Mouse (Mus musculus) intestine, embryonic 16.5 days (tissue): ENCODE results near the gene Smarcd2. TPM values are rescaled to one million over a fixed set of nuclear protein-coding genes. Genes with fewer than 3 reads are reported as not detected.

Experiments
- ATAC-seq: fragments of 200-750 bp; cut with Nextera tagmentation; 2 replicates; pipeline ENCODE4 v1.8.0; 2017; ENCODE audit warnings: moderate TSS enrichment, moderate library complexity
- H3K27ac ChIP-seq: fragments of 300-500 bp; sonication (generic); 2 replicates; pipeline ENCODE4 v1.5.1; 2014; ENCODE audit warnings: mild to moderate bottlenecking, low read length
- H3K27me3 ChIP-seq: fragments of 300-500 bp; sonication (generic); replicated peaks from 2 replicates; pipeline ENCODE4 v1.6.1; 2014; ENCODE audit warnings: low read length, control low read depth, mixed read lengths; ENCODE audit not compliant: control insufficient read depth, insufficient read depth
- H3K36me3 ChIP-seq: fragments of 300-500 bp; sonication (generic); 2 replicates; pipeline ENCODE4 v1.6.1; 2014; ENCODE audit warnings: low read length, control low read depth; ENCODE audit not compliant: control insufficient read depth, insufficient read depth
- H3K4me1 ChIP-seq: fragments of 300-500 bp; sonication (generic); 2 replicates; pipeline ENCODE4 v1.6.1; 2014; ENCODE audit warnings: low read length, control low read depth, mixed read lengths; ENCODE audit not compliant: control insufficient read depth, insufficient read depth
- H3K4me2 ChIP-seq: fragments of 300-500 bp; sonication (generic); 2 replicates; pipeline ENCODE4 v1.6.1; 2014; ENCODE audit warnings: low read depth, low read length, control low read depth
- H3K4me3 ChIP-seq: fragments of 300-500 bp; sonication (generic); 2 replicates; pipeline ENCODE4 v1.5.1; 2014; ENCODE audit warnings: mild to moderate bottlenecking, low read length
- H3K9ac ChIP-seq: fragments of 300-500 bp; sonication (generic); 2 replicates; pipeline ENCODE4 v1.6.1; 2014; ENCODE audit warnings: low read depth, low read length
- H3K9me3 ChIP-seq: fragments of 300-500 bp; sonication (generic); 2 replicates; pipeline ENCODE4 v1.6.1; 2016; ENCODE audit warnings: low read length, control low read depth; ENCODE audit not compliant: control insufficient read depth
- WGBS: fragments of 180-500 bp; shearing (Covaris S2); extraction: QIAGEN DNeasy Blood & Tissue Kit; methylation state at CpG from one replicate; pipeline ENCODE4 v1.1.7; 2014; 5-methylcytosine and 5-hydroxymethylcytosine counted together
- polyA plus RNA-seq: library from polyadenylated mRNA; unstranded; fragments of >200 nt; fragmentation: Nextera tagmentation; extraction: Ambion mirVana; gene quantifications from 2 replicates; pipeline ENCODE4 v1.2.1, GENCODE M21; 2015

The Smarcd2 gene
- polyA plus RNA-seq, 1 experiment from 2014 or later: 48.1 TPM

DNA sequence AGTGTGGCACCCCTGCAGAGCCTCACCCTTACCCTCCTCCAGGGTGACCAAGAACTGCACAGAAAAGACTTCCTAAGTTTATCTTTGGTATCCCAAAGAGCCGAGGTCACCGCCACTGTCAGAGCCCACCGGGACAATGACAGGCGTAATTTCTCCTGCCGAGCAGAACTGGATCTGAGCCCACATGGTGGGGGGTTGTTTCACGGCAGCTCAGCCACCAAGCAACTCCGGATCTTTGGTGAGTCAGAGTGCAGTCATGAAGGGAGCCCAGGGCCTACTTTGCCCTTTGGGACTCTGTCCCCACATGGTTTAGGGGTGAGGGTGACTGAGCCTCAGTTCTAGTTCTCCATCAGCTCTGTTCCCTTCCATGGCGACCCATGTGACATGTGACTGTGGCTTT is 11.4 kb upstream of the Smarcd2 start:
- Histone ChIP-seq H3K36me3 (no peaks in the 10 kb centered on the region), H3K27me3 (no peaks in the 10 kb centered on the region), H3K9ac (no peak overlapping the region), H3K4me2 (no peak overlapping the region), H3K4me1 (no peaks in the 10 kb centered on the region), H3K27ac (no peak overlapping the region), H3K9me3 (no peaks in the 10 kb centered on the region), H3K4me3 (no peak overlapping the region)
- 63% methylated on average over 8 of the region's 8 CpGs for WGBS
- no peak for ATAC-seq

DNA sequence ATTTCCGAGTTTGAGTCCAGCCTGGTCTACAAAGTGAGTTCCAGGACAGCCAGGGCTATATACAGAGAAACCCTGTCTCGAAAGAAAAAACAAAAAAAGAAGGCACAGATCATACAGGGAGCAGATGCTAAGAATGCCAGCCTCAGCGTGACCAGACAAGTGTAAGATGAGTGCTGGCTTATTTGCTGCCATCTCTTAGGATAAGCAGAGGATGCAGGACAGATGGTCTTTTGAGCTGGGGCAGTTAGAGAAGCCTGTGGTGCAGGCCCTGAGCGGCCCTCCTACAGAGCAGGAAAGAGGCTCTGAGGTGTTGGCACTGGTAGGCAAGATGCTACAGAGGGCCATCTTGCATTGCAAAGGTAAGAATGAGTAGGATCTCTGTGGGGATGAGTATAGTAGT is 10.6 kb upstream of the Smarcd2 start:
- no peak for ATAC-seq
- Histone ChIP-seq H3K4me3 (no peak overlapping the region), H3K9ac (no peak overlapping the region), H3K9me3 (no peaks in the 10 kb centered on the region), H3K27ac (no peak overlapping the region), H3K27me3 (no peaks in the 10 kb centered on the region), H3K4me2 (no peak overlapping the region), H3K36me3 (no peaks in the 10 kb centered on the region), H3K4me1 (no peaks in the 10 kb centered on the region)
- WGBS: 83% methylated on average over 4 of the region's 4 CpGs

DNA sequence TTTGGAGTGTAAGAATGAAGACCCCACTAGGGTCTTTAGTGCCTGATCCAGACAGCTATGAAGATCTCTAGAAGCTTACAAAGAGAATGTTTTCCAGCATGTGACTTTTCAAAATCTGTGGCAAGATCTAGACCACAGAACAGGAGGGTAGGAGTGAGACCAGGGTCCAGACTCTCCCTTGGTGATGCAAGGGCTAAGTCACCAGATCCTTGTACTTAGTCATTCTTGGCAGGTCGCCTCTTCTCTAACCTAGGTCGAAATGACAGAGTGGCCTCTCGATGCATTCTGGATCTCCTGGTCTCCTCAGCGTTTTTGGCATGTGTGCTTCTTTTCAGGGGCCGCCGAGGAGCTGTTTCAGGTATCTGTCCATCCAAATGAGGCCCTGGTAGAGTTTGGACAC is 9.7 kb upstream of the Smarcd2 start:
- Histone ChIP-seq H3K9me3 (no peaks in the 10 kb centered on the region), H3K4me2 (no peak overlapping the region), H3K9ac (no peak overlapping the region), H3K27ac (no peak overlapping the region), H3K4me1 (no peaks in the 10 kb centered on the region), H3K4me3 (no peak overlapping the region), H3K36me3 (no peaks in the 10 kb centered on the region), H3K27me3 (no peaks in the 10 kb centered on the region)
- WGBS: 81% methylated on average over 6 of the region's 6 CpGs
- ATAC-seq: no peak

DNA sequence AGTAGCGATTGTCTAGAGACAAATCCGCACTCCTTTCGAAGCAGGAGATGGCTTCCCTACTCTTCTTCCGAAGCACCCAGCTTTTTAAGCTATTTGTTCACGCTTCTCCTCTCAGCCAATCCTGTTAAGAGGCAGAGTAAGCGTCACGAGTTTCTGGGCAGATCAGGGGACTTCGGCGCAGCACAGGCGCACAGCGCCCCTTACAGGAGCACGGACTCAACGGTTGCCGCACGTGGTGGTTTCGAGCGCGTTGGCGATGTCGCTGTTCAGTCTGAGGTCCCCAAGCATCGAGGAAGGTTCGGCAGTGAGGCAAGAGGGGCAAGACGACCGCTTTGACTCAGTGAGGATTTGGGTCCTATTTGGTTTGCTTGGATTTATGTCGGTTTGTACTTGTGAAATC is 3.7 kb upstream of the Smarcd2 start, which contains the start of gene Tcam1:
Gene Tcam1, plus strand, starts transcription at position 219 of the 400 bp plus-strand sequence.
- H3K9ac ChIP-seq: peak within 1 kb of the TSS; percentile 59
- H3K4me3 ChIP-seq: peak within 1 kb of the TSS; percentile 31
- no peaks in the 10 kb centered on the region for H3K36me3 ChIP-seq
- H3K9me3 ChIP-seq: no peaks in the 10 kb centered on the region
- H3K27me3 ChIP-seq: no peaks in the 10 kb centered on the region
- H3K4me1 ChIP-seq: peaks cover 19% of the 10 kb centered on the region
- peak; percentile 16; the same call in 1 of the 2 replicates for ATAC-seq
- WGBS: 6% methylated on average over 25 of the region's 25 CpGs
- no peak within 1 kb of the TSS for H3K27ac ChIP-seq
- peak within 1 kb of the TSS; percentile 52 for H3K4me2 ChIP-seq

DNA sequence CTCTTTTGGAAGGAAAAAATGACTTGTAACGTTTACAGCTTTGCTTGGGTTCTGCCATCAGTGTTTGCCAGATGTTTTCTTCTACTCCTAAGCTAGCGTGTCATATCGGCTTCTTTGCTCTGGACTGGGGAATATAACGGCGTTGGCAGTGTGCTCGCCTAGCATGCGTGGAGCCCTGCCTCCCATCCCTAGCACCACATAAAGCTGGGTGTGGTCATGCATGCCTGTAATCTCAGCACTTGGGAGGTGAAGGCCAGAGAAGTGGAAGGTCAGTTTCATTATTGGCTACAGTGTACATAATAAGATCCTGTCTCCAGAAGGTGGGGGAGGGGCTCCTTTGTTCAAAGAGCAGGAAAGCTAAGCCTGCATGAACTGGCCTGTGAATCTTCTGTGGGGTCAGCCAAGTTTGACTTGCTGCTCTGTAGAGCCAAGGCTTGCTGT is 2.2 kb upstream of the Smarcd2 start:
- Histone ChIP-seq H3K36me3 (no peaks in the 10 kb centered on the region), H3K4me1 (peaks cover 32% of the 10 kb centered on the region), H3K27ac (peak overlapping the region; percentile 1), H3K9me3 (no peaks in the 10 kb centered on the region), H3K4me2 (no peak overlapping the region), H3K9ac (0 out of 2 replicates have a peak overlapping the region, but pooled peaks have one; percentile 13), H3K4me3 (no peak overlapping the region), H3K27me3 (no peaks in the 10 kb centered on the region)
- 51% methylated on average over 7 of the region's 7 CpGs for WGBS
- ATAC-seq: no peak

DNA sequence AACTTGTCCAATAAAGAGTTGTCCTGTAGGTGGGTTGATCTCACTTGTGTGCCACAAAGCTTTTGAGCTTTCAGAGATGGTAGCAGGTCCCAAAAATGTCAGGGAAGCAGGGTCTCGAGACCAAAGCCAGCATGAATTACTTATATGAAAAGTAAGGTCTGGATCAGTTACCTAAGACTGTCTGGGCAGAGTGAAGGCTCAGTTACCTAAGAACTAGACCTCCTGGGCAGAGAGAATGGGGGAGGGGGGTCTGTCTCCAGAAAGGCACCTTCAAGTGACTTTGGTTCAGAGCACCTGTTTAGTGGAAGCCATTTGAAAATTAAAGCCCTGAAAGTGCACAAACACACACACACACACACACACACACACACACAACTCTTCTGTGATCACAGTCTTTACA is 1.6 kb upstream of the Smarcd2 start:
- H3K4me1 ChIP-seq: peaks cover 34% of the 10 kb centered on the region
- H3K4me2 ChIP-seq: no peak overlapping the region
- H3K9ac ChIP-seq: no peak overlapping the region
- H3K9me3 ChIP-seq: no peaks in the 10 kb centered on the region
- 0 out of 2 replicates have a peak overlapping the region, but pooled peaks have one; percentile 1 for H3K27ac ChIP-seq
- no peaks in the 10 kb centered on the region for H3K27me3 ChIP-seq
- H3K36me3 ChIP-seq: no peaks in the 10 kb centered on the region
- no peak for ATAC-seq
- no peak overlapping the region for H3K4me3 ChIP-seq
- WGBS: 88% methylated on average over 1 of the region's 1 CpGs

DNA sequence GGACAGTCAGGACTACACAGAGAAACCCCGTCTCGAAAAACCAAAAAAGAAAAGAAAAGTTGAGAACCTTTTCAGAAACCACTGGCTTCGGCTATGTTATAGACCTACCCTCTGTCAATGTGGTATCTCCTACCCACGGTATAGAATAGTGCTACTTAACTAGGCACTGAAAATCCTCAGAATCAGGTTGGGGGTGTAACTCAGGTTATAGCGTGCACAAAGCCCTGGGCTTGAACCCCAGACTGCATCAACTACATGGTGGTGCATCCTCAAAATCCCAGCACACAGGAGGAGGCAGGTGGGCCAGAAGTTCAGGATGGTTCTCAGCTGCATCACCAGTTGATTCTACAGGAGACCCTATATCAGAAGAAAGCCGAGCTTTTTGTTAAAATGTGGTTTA is 1.0 kb upstream of the Smarcd2 start:
- H3K9me3 ChIP-seq: no peaks in the 10 kb centered on the region
- peak overlapping the region; percentile 96 for H3K4me3 ChIP-seq
- H3K27ac ChIP-seq: 0 out of 2 replicates have a peak overlapping the region, but pooled peaks have one; percentile 90
- peak overlapping the region; percentile 88 for H3K4me2 ChIP-seq
- WGBS: 90% methylated on average over 6 of the region's 6 CpGs
- no peaks in the 10 kb centered on the region for H3K27me3 ChIP-seq
- no peak overlapping the region for H3K9ac ChIP-seq
- H3K4me1 ChIP-seq: peaks cover 40% of the 10 kb centered on the region
- H3K36me3 ChIP-seq: no peaks in the 10 kb centered on the region
- ATAC-seq: no peak

DNA sequence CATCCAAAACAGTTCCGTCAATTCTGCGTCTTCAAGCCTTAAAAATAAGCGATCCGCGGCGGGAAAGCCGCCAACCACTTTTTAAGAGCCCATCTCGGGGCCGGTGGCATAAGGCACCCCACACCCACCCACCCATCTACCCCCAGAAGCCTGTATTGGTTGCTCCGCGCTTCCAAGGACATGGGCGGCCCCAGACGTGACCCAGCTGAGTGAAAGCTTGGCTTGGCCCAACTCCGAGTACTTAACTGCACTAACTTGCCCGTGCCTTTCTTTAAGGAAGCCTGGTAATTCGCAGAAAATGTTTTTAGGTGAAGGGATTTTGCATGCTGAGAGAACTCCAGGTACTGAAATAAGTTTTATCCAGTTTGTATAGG is 526 bp upstream of the Smarcd2 start:
- H3K4me3 ChIP-seq: peak overlapping the region; percentile 96
- 8% methylated on average over 16 of the region's 16 CpGs for WGBS
- peak overlapping the region; percentile 90 for H3K27ac ChIP-seq
- peak overlapping the region; percentile 75 for H3K9ac ChIP-seq
- peak overlapping the region; percentile 88 for H3K4me2 ChIP-seq
- no peaks in the 10 kb centered on the region for H3K36me3 ChIP-seq
- ATAC-seq: peak; percentile 19
- H3K27me3 ChIP-seq: no peaks in the 10 kb centered on the region
- H3K9me3 ChIP-seq: no peaks in the 10 kb centered on the region
- peaks cover 45% of the 10 kb centered on the region for H3K4me1 ChIP-seq

DNA sequence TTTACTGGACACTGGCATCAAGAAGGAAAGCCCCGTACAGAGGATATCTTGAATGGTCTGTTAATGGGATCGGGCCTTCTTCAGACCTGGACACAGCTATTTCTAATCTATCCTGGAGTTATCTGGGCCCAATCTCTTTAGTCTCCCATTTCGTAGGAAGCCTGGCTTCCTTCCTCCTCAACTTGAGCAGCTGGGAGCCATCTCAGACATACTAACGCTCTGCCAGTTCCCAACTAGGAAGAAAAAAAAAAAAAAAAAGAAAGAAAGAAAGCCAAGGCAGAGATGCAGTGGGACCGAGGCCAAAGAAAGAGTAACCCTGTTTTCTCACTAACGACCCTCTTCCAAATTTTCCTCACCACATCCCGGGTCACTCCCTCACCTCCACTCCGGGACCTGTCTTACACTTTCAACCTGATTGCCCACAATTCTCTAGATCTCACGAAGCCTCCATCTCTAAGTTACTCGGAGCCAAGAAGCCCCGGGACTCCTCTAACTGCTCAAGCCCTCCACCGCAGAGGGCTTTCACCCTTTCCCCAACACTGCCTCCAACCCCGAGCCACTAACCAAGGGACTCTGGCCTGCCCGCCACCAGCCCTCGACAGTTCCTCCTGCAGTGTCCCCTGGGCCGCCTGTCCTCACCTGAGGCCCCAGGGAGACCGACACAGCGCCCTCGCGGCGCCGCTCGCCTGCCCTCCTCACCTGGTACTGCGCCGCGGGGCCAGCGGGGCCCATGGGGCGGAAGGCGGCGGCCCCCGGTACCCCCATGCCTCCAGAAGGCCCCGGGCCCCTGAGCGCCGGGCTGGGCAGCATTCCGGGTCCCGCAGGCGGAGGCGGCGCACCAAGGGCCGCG is 753 bp downstream of the Smarcd2 start:
- Histone ChIP-seq H3K9ac (peak overlapping the region; percentile 99), H3K4me1 (peaks cover 53% of the 10 kb centered on the region), H3K27me3 (no peaks in the 10 kb centered on the region), H3K4me3 (peak overlapping the region; percentile 96), H3K36me3 (no peaks in the 10 kb centered on the region), H3K9me3 (no peaks in the 10 kb centered on the region), H3K4me2 (peak overlapping the region; percentile 79), H3K27ac (peak overlapping the region; percentile 98)
- under 1% methylated on average over 41 of the region's 41 CpGs for WGBS
- ATAC-seq: peak; percentile 42
